Mouse (Mus musculus) heart, embryonic 14.5 days (tissue): ENCODE results near the gene Prss45. TPM values are rescaled to one million over a fixed set of nuclear protein-coding genes. Genes with fewer than 3 reads are reported as not detected.

ENCODE experiments used
- ATAC-seq: fragments of 200-750 bp; cut with Nextera tagmentation; 2 replicates; pipeline ENCODE4 v1.8.0; 2017; ENCODE audit warnings: low read depth, moderate TSS enrichment; ENCODE audit not compliant: insufficient number of reproducible peaks, insufficient read depth, low FRiP score
- H3K27ac ChIP-seq, 2 experiments: fragments of 200-500 bp in 1 of 2; fragments of 300-500 bp in 1 of 2; sonication (generic) in 1 of 2; replicated peaks in 1 of 2; 2 replicates each; pipeline ENCODE4 v1.5.1; 2012 to 2014; ENCODE audit warnings: low read depth in 2 of 2, low read length in 2 of 2, control low read depth in 1 of 2, mild to moderate bottlenecking in 1 of 2, mixed read lengths in 1 of 2; ENCODE audit not compliant: control insufficient read depth in 1 of 2, insufficient read depth in 1 of 2
- H3K27me3 ChIP-seq: fragments of 300-500 bp; sonication (generic); 2 replicates; pipeline ENCODE4 v1.6.1; 2014; ENCODE audit warnings: mild to moderate bottlenecking, low read length, control low read depth; ENCODE audit not compliant: control insufficient read depth, insufficient read depth
- H3K36me3 ChIP-seq: fragments of 300-500 bp; sonication (generic); 2 replicates; pipeline ENCODE4 v1.6.1; 2014; ENCODE audit warnings: mild to moderate bottlenecking, control low read depth, low read length, mixed read lengths; ENCODE audit not compliant: control insufficient read depth, insufficient read depth
- H3K4me1 ChIP-seq, 2 experiments: fragments of 200-500 bp in 1 of 2; fragments of 300-500 bp in 1 of 2; sonication (generic) in 1 of 2; 2 replicates each; pipeline ENCODE4 v1.6.1; 2012 to 2014; ENCODE audit warnings: low read length in 2 of 2, control low read depth in 1 of 2, mixed read lengths in 1 of 2; ENCODE audit not compliant: control insufficient read depth in 2 of 2, insufficient read depth in 2 of 2
- H3K4me2 ChIP-seq: fragments of 300-500 bp; sonication (generic); 2 replicates; pipeline ENCODE4 v1.6.1; 2014; ENCODE audit warnings: mild to moderate bottlenecking, low read length
- H3K4me3 ChIP-seq, 2 experiments: fragments of 200-500 bp in 1 of 2; fragments of 300-500 bp in 1 of 2; sonication (generic) in 1 of 2; 2 replicates each; pipeline ENCODE4 v1.5.1; 2012 to 2014; ENCODE audit warnings: low read length in 2 of 2, mild to moderate bottlenecking in 2 of 2, control low read depth in 1 of 2, low read depth in 1 of 2, moderate library complexity in 1 of 2; ENCODE audit not compliant: control insufficient read depth in 1 of 2, insufficient read depth in 1 of 2
- H3K9ac ChIP-seq: fragments of 300-500 bp; sonication (generic); 2 replicates; pipeline ENCODE4 v1.6.1; 2014; ENCODE audit warnings: mild to moderate bottlenecking, low read length
- H3K9me3 ChIP-seq: fragments of 300-500 bp; sonication (generic); 2 replicates; pipeline ENCODE4 v1.6.1; 2016; ENCODE audit warnings: low read length, control low read depth; ENCODE audit not compliant: control insufficient read depth
- WGBS: fragments of 180-500 bp; shearing (Covaris S2); extraction: QIAGEN DNeasy Blood & Tissue Kit; methylation state at CpG from one replicate; pipeline ENCODE4 v1.1.7; 2014; 5-methylcytosine and 5-hydroxymethylcytosine counted together
- polyA plus RNA-seq: library from polyadenylated mRNA; unstranded; fragments of >200 nt; fragmentation: Nextera tagmentation; extraction: Ambion mirVana; gene quantifications from 2 replicates; pipeline ENCODE4 v1.2.1, GENCODE M21; 2014

Prss45 gene
- polyA plus RNA-seq, result not detected in 2 replicates

DNA sequence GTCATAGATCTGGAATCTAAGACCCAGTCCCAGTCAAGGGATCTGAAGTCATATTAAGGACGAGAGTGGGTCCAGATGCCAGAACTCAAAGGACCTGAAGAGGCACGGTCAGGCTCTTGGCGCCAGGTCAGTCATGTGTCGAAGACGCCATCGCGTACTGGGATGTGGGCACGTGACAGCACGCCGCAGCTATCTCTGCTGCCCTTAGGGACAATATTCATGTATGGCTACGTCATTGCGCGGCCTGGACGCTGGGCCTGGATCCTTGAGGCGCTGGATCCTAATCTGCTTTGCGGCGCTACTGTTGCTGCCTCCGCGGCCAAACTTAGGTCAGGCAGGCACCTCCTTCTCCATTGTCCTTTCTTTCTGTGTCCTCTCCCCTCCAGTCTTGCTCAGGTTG lies at the start of gene Prss45:
Gene Prss45 (plus strand): TSS at position 178 of the 400 bp plus-strand sequence.
- Histone ChIP-seq H3K4me1 (no peaks in the 10 kb centered on the region), H3K27me3 (no peaks in the 10 kb centered on the region; the same call in 1 of the 2 replicates), H3K9ac (no peak within 1 kb of the TSS), H3K36me3 (no peaks in the 10 kb centered on the region), H3K9me3 (no peaks in the 10 kb centered on the region), H3K27ac (no peak within 1 kb of the TSS), H3K4me2 (peak within 1 kb of the TSS; percentile 27), H3K4me3 (no peak within 1 kb of the TSS)
- no peak for ATAC-seq
- 70% methylated on average over 19 of the region's 19 CpGs for WGBS

DNA sequence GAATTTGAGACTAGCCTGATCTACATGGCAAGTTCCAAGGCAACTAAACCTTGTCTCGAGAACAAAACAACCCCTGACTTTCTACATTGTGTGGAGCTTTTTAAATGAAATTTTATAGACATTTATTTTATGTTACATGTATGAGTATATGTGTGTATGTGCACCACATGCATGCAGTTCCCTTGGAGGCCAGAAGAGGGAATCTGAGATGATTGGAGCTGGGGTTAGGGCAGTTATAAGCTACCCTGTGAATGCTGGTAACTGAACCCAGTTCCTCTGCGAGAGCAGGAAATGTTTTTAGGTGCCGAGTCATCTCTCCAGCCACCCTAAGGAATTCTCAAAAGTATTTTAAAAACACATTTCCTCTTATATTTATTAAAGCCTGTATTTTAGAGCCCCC lies 46.2 kb upstream of the Prss45 start:
- ATAC-seq, result no peak
- H3K36me3 ChIP-seq, result no peaks in the 10 kb centered on the region
- H3K4me1 ChIP-seq, result peaks cover 0 to 5% of the 10 kb centered on the region in 2 experiments; a peak in 2 of 4 replicates
- WGBS, result 90% methylated on average over 3 of the region's 3 CpGs
- no peak overlapping the region for H3K27ac ChIP-seq
- H3K4me3 ChIP-seq, result no peak overlapping the region
- no peak overlapping the region for H3K4me2 ChIP-seq
- H3K27me3 ChIP-seq, result no peaks in the 10 kb centered on the region
- H3K9ac ChIP-seq, result no peak overlapping the region
- no peaks in the 10 kb centered on the region for H3K9me3 ChIP-seq

DNA sequence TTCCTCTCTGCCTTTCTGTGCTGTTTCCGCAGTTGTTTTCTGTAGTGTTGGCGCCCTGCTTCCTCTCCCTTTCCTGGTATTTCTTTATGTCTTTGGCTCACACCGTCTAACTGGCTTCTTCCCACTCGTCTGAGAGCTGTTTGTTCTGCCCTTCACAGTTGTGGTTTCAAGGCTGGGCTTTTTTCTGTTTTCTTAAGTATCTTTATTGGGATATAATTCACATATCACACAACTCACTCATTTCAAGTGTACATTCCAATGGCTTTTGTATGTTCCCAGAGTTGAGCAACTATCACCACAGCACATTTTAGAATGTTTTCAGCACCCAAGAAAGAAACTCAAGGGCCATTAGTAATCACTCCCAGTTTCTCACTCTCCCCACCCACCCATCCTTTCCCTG lies 43.9 kb upstream of the Prss45 start:
- no peak overlapping the region for H3K4me3 ChIP-seq
- H3K4me1 ChIP-seq, result no peaks in the 10 kb centered on the region
- no peaks in the 10 kb centered on the region for H3K27me3 ChIP-seq
- H3K9ac ChIP-seq, result no peak overlapping the region
- no peak for ATAC-seq
- WGBS, result 65% methylated on average over 4 of the region's 4 CpGs
- H3K9me3 ChIP-seq, result no peaks in the 10 kb centered on the region
- H3K36me3 ChIP-seq, result no peaks in the 10 kb centered on the region
- H3K4me2 ChIP-seq, result no peak overlapping the region
- no peak overlapping the region for H3K27ac ChIP-seq

DNA sequence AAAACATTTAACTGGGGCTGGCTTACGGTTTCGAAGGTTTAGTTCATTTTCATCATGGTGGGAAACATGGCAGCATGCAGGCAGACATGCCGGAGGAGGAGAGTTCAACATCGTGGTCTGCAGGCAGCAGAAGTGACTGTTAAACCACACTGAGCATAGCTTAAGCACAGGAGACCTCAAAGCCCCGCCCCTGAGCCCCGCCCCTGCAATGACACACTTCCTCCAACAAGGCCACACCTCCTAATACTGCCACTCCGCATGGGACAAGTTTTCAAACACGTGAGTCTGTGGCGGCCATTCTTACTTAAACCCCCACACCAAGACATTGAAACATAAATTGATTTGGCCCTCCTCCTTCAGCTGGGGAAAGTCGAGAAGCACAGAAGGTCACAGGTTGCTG lies 37.4 kb upstream of the Prss45 start:
- Histone ChIP-seq H3K9ac (no peak overlapping the region), H3K9me3 (no peaks in the 10 kb centered on the region), H3K4me2 (no peak overlapping the region), H3K4me3 (no peak overlapping the region), H3K27me3 (no peaks in the 10 kb centered on the region), H3K4me1 (no peaks in the 10 kb centered on the region), H3K27ac (no peak overlapping the region), H3K36me3 (no peaks in the 10 kb centered on the region)
- no peak for ATAC-seq
- 83% methylated on average over 10 of the region's 10 CpGs for WGBS

DNA sequence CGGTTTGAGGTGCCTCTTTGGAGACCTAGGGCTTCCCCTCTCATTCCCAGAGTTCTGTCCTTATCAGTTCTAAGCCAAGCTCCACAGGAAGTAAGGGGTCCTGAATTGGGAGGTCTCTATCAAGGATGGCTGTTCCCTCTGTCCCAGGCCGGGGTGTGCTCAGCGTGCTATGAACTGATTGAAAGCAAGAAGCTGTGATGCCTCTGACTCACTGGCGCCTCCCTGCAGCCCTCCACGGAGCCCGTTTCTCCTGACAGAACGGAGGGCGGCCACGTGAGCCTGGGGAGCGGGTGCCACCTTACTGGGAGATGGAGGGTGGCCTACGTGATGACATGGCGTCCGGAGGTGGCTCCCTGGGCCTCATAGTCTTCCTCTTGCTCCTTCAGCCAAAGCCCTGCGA lies 36.5 kb upstream of the Prss45 start, which contains the start of gene Prss42:
Gene Prss42 (plus strand): TSS at position 301 of the 400 bp plus-strand sequence.
- 85% methylated on average over 14 of the region's 14 CpGs for WGBS
- H3K4me3 ChIP-seq, result no peak within 1 kb of the TSS
- H3K4me2 ChIP-seq, result no peak within 1 kb of the TSS
- ATAC-seq, result no peak
- no peaks in the 10 kb centered on the region for H3K9me3 ChIP-seq
- no peaks in the 10 kb centered on the region for H3K4me1 ChIP-seq
- H3K9ac ChIP-seq, result no peak within 1 kb of the TSS
- no peak within 1 kb of the TSS for H3K27ac ChIP-seq
- no peaks in the 10 kb centered on the region for H3K36me3 ChIP-seq
- no peaks in the 10 kb centered on the region for H3K27me3 ChIP-seq

DNA sequence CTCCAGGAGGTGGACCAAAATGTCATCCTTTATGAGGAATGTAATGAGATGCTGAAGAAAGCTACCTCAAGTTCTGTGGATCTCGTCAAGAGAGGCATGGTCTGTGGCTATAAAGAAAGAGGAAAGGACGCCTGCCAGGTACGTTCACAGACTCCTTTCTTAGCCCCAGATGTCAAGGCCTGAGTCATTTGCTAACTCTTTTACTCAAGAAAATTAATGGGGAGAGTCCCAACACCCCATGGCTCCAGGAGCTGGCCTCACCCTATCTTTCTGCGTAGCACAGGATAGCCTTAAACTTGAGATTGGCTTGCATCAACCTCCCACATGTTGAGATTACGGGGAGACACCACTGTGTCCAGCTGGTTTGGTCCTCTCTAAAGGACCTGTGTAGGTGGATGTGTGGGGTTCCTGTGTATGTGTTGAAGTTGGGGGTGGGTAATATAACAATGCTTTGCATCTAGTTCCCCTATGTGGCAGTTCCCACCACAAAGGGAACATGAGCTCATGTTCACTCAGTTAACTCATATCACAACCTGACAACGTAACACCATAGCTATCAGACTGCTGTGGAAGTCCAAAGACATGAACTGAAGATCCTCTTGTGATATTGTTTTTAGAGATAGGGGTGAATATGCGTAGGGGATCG lies 33.4 kb upstream of the Prss45 start:
- no peak for ATAC-seq
- H3K9ac ChIP-seq, result no peak overlapping the region
- no peak overlapping the region for H3K4me3 ChIP-seq
- H3K27me3 ChIP-seq, result no peaks in the 10 kb centered on the region
- 84% methylated on average over 8 of the region's 8 CpGs for WGBS
- no peaks in the 10 kb centered on the region; a peak in 1 of 4 replicates for H3K4me1 ChIP-seq
- H3K36me3 ChIP-seq, result no peaks in the 10 kb centered on the region
- H3K4me2 ChIP-seq, result no peak overlapping the region
- H3K9me3 ChIP-seq, result no peaks in the 10 kb centered on the region
- no peak overlapping the region for H3K27ac ChIP-seq

DNA sequence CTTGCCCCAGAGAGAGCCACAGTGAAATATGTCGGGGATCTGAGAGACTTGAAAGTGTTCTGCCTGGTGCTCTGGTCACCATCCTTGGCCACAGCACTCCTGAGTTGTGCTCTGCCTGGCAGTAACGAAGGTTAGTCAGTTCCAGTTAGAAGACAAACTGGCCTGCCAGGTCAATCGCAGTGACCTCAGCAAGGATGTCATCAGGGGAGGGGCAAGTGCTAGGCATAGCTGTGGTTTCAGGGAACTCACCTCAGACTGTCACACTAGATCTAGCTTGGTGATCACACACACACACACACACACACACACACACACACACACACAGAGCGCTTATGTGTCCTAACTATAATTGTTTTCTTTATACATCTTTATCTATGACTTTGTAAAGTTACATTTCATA lies 31.1 kb upstream of the Prss45 start:
- H3K4me2 ChIP-seq, result no peak overlapping the region
- no peaks in the 10 kb centered on the region for H3K9me3 ChIP-seq
- no peaks in the 10 kb centered on the region for H3K27me3 ChIP-seq
- no peak for ATAC-seq
- H3K4me1 ChIP-seq, result no peaks in the 10 kb centered on the region; a peak in 1 of 4 replicates
- no peak overlapping the region for H3K27ac ChIP-seq
- no peaks in the 10 kb centered on the region for H3K36me3 ChIP-seq
- no peak overlapping the region for H3K9ac ChIP-seq
- H3K4me3 ChIP-seq, result no peak overlapping the region
- 54% methylated on average over 4 of the region's 4 CpGs for WGBS

DNA sequence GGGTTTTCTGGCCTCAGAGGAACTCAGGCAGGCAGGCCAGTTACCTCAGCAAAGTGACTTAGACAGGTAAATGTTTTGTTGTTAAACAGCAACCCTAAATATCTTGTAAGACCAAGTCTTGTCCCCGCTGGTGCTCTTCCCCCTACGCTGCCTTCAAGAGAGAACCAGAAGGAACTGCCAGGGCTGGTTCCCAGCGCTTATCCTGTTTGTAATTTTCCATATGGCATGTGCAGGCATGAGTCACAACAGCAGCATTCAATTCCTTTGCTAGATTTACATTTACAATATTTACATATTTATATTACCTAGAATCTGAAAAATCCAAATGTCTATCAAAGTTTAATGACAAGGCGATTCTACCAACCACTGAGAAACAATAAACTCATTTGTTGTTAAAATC lies 24.3 kb upstream of the Prss45 start:
- Histone ChIP-seq H3K9ac (no peak overlapping the region), H3K4me3 (no peak overlapping the region), H3K9me3 (no peaks in the 10 kb centered on the region), H3K27ac (no peak overlapping the region), H3K4me1 (no peaks in the 10 kb centered on the region), H3K27me3 (no peaks in the 10 kb centered on the region), H3K4me2 (no peak overlapping the region), H3K36me3 (no peaks in the 10 kb centered on the region)
- 83% methylated on average over 4 of the region's 4 CpGs for WGBS
- ATAC-seq, result no peak
